Mouse (Mus musculus) testis, adult 2 months (tissue): ENCODE measurements around the gene Hoxd8. TPM values are rescaled to one million over a fixed set of nuclear protein-coding genes. Genes with fewer than 3 reads are reported as not detected.

Source experiments
- H3K27ac ChIP-seq: fragments of 200-500 bp; 2 replicates; pipeline ENCODE4 v1.5.1; 2012; ENCODE audit warnings: low read depth, low read length; ENCODE audit not compliant: control insufficient read depth, insufficient read depth
- H3K27me3 ChIP-seq: fragments of 200-500 bp; 2 replicates; pipeline ENCODE4 v1.6.1; 2012; ENCODE audit warnings: mild to moderate bottlenecking, low read length, moderate library complexity; ENCODE audit not compliant: control insufficient read depth, insufficient read depth
- H3K36me3 ChIP-seq: fragments of 200-500 bp; 2 replicates; pipeline ENCODE4 v1.6.1; 2012; ENCODE audit warnings: mild to moderate bottlenecking, low read length; ENCODE audit not compliant: control insufficient read depth, insufficient read depth
- H3K4me1 ChIP-seq: fragments of 200-500 bp; 2 replicates; pipeline ENCODE4 v1.6.1; 2012; ENCODE audit warnings: low read length; ENCODE audit not compliant: control insufficient read depth, insufficient read depth
- H3K4me3 ChIP-seq: fragments of 200-500 bp; 2 replicates; pipeline ENCODE4 v1.5.1; 2012; ENCODE audit warnings: low read depth, mild to moderate bottlenecking, low read length, moderate library complexity, mixed read lengths; ENCODE audit not compliant: control insufficient read depth
- CTCF ChIP-seq: fragments of 200-500 bp; IDR thresholded peaks from 2 replicates; pipeline ENCODE4 v1.5.1; 2012; ENCODE audit warnings: low read depth, mild to moderate bottlenecking, inconsistent platforms, low read length, moderate library complexity; ENCODE audit not compliant: control insufficient read depth, insufficient read depth, insufficient replicate concordance
- POLR2A ChIP-seq: fragments of 200-500 bp; IDR thresholded peaks from 2 replicates; pipeline ENCODE4 v1.6.1; 2012; ENCODE audit warnings: low read depth, mild to moderate bottlenecking, inconsistent platforms, low read length, moderate library complexity; ENCODE audit not compliant: control insufficient read depth
- polyA plus RNA-seq: library from polyadenylated mRNA; depleted of rRNA; stranded (reverse); fragments of >200 nt; gene quantifications from 2 replicates; pipeline ENCODE4 v1.2.3, GENCODE M21; 2012

Hoxd8 gene
- polyA plus RNA-seq, 1 experiment, result 23.6 TPM

- Histone ChIP-seq H3K27me3 (peaks cover 9% of the 10 kb centered on the region), H3K36me3 (no peaks in the 10 kb centered on the region), H3K4me1 (peaks cover 4% of the 10 kb centered on the region; the same call in 1 of the 2 replicates), H3K27ac (no peak overlapping the region), H3K4me3 (no peak overlapping the region)
- TF ChIP-seq CTCF (no peak), POLR2A (no peak)
Measured at GRCm38 (mm10) chr2:74735851-74736687, 31.7 kb downstream of the Hoxd8 start.

- TF ChIP-seq POLR2A, result no peak
- TF ChIP-seq CTCF, result no peak
- Histone ChIP-seq H3K4me1 (peaks cover 4% of the 10 kb centered on the region; the same call in 1 of the 2 replicates), H3K36me3 (no peaks in the 10 kb centered on the region), H3K27ac (no peak overlapping the region), H3K4me3 (no peak overlapping the region), H3K27me3 (peaks cover 9% of the 10 kb centered on the region)
Measured at GRCm38 (mm10) chr2:74736688-74737577, 32.5 kb downstream of the Hoxd8 start.

GRCm38 (mm10) chr2:74737578-74738070 lies 33.2 kb downstream of the Hoxd8 start:
- H3K27me3 ChIP-seq, result peaks cover 9% of the 10 kb centered on the region
- no peak overlapping the region for H3K4me3 ChIP-seq
- no peak overlapping the region for H3K27ac ChIP-seq
- peaks cover 4% of the 10 kb centered on the region; the same call in 1 of the 2 replicates for H3K4me1 ChIP-seq
- no peak for TF ChIP-seq CTCF
- TF ChIP-seq POLR2A, result no peak
- H3K36me3 ChIP-seq, result no peaks in the 10 kb centered on the region

GRCm38 (mm10) chr2:74738623-74739475 lies 34.4 kb downstream of the Hoxd8 start:
- peaks cover 9% of the 10 kb centered on the region for H3K27me3 ChIP-seq

GRCm38 (mm10) chr2:74739476-74739800 lies 35.0 kb downstream of the Hoxd8 start:
- TF ChIP-seq CTCF (no peak), POLR2A (no peak)
- no peaks in the 10 kb centered on the region for H3K36me3 ChIP-seq
- no peak overlapping the region for H3K4me3 ChIP-seq
- no peak overlapping the region for H3K27ac ChIP-seq
- peaks cover 8% of the 10 kb centered on the region for H3K27me3 ChIP-seq
- peaks cover 4% of the 10 kb centered on the region; the same call in 1 of the 2 replicates for H3K4me1 ChIP-seq

More at GRCm38 (mm10) chr2:74738623-74739475, 34.4 kb downstream of the Hoxd8 start:
- Histone ChIP-seq H3K36me3 (no peaks in the 10 kb centered on the region), H3K4me3 (no peak overlapping the region), H3K27ac (no peak overlapping the region), H3K4me1 (peaks cover 4% of the 10 kb centered on the region; the same call in 1 of the 2 replicates)
- no peak for TF ChIP-seq POLR2A
- TF ChIP-seq CTCF, result no peak

- peaks cover 5% of the 10 kb centered on the region for H3K27me3 ChIP-seq
- no peak for TF ChIP-seq POLR2A
- no peak for TF ChIP-seq CTCF
- H3K4me3 ChIP-seq, result no peak overlapping the region
- peaks cover 4% of the 10 kb centered on the region; the same call in 1 of the 2 replicates for H3K4me1 ChIP-seq
- H3K27ac ChIP-seq, result no peak overlapping the region
- H3K36me3 ChIP-seq, result no peaks in the 10 kb centered on the region
Measured at GRCm38 (mm10) chr2:74739869-74740268, 35.5 kb downstream of the Hoxd8 start.

GRCm38 (mm10) chr2:74740311-74741091 lies 36.1 kb downstream of the Hoxd8 start:
- Histone ChIP-seq H3K4me3 (peak overlapping the region; percentile 6; the same call in 1 of the 2 replicates), H3K27ac (no peak overlapping the region), H3K27me3 (peaks cover 2% of the 10 kb centered on the region), H3K36me3 (no peaks in the 10 kb centered on the region), H3K4me1 (peaks cover 5% of the 10 kb centered on the region; the same call in 1 of the 2 replicates)
- no peak for TF ChIP-seq POLR2A
- TF ChIP-seq CTCF, result no peak
